Mouse (Mus musculus): ENCODE data around the gene Tex9.

- TF ChIP-seq CTCF (IDR thresholded peaks at IDR 0.05; ENCODE audit: low read depth): peak; percentile 90
- no peak for TF ChIP-seq EP300 (IDR thresholded peaks at IDR 0.05; ENCODE audit: low read depth)
These were observed 24.2 kb downstream of the Tex9 start for GRCm38 (mm10) chr9:72467551-72468407.
